9 mouse cellular contexts compared by ENCODE assay signal in the genomic region with DNA sequence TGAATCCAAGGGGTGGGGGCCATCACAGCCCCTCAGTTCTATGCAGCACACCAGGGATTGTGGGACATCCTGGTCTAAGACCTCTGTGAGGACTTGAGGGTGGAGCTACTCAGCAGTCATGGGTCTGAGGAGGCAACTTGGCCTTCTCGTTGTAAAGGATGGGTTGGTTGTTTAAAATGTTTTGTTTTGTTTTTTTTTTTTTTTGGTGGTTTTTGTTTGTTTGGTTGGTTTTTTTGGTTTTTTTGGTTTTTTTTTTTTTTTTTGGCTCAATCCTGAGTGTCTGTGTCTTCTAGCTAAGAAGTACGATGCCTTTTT. TPM values are rescaled to one million over a fixed set of nuclear protein-coding genes. Genes with fewer than 3 reads are reported as not detected.
DNase-seq lines count a peak whose midpoint lies in the region; ATAC-seq and TF ChIP-seq lines count a peak whose summit lies in the region.
"Had no signal": no experiment of that assay in that cellular context is flagged by ENCODE, and none has a peak within 500 bp of the region (broad histone marks: within the 10 kb centered on the region; RNA-seq: fewer than 3 reads in every experiment).

No protein-coding gene starts in this region.

- TF ChIP-seq RAD21 in MEL (IDR thresholded peaks at IDR 0.05; ENCODE audit: low read depth, low read length): no peak

- TF ChIP-seq POLR2A in MEL (IDR thresholded peaks at IDR 0.05; ENCODE audit: control insufficient read depth in 1 of 2, insufficient read depth in 1 of 2, low read depth in 1 of 2, low read length in 2 of 2, poor library complexity in 1 of 2): no peak; a peak in 1 of 4 replicates

- H3K27me3 ChIP-seq in heart, embryonic 11.5 days (ENCODE audit: control insufficient read depth, insufficient read depth, low read length): no peaks in the 10 kb centered on the region
- H3K27me3 ChIP-seq in MEL (ENCODE audit: control insufficient read depth in 1 of 2, insufficient read depth in 2 of 2, low read length in 2 of 2): no peaks in the 10 kb centered on the region
- H3K27me3 ChIP-seq in hindbrain, embryonic 13.5 days: no peaks in the 10 kb centered on the region
- H3K27me3 ChIP-seq in midbrain, embryonic 11.5 days (ENCODE audit: control insufficient read depth, insufficient read depth, low read length): no peaks in the 10 kb centered on the region

- H3K9me3 ChIP-seq in heart, embryonic 11.5 days (replicated peaks; ENCODE audit: control insufficient read depth, low read length): no peaks in the 10 kb centered on the region
- H3K9me3 ChIP-seq in MEL (replicated peaks; ENCODE audit: insufficient read depth, low read length): no peaks in the 10 kb centered on the region
- no peaks in the 10 kb centered on the region for H3K9me3 ChIP-seq in hindbrain, embryonic 13.5 days
- H3K9me3 ChIP-seq in midbrain, embryonic 11.5 days (ENCODE audit: control insufficient read depth, low read length): no peaks in the 10 kb centered on the region

- no peak for TF ChIP-seq EP300 in MEL (IDR thresholded peaks at IDR 0.05; ENCODE audit: low read depth in 1 of 2, low read length in 2 of 2)

- H3K9ac ChIP-seq in heart, embryonic 11.5 days (ENCODE audit: low read depth, low read length): peak overlapping the region; percentile 100
- H3K9ac ChIP-seq in MEL (ENCODE audit: control insufficient read depth, low read depth, low read length, poor library complexity, severe bottlenecking): peak overlapping the region; percentile 99
- H3K9ac ChIP-seq in hindbrain, embryonic 13.5 days: peak overlapping the region; percentile 100
- H3K9ac ChIP-seq in midbrain, embryonic 11.5 days (ENCODE audit: low read length): peak overlapping the region; percentile 99

- no peak for TF ChIP-seq CTCF in MEL (IDR thresholded peaks at IDR 0.05 in 2 of 3, conservative IDR thresholded peaks at IDR 0.05 in 1 of 3; ENCODE audit: control insufficient read depth in 1 of 3, insufficient read depth in 1 of 3, low read depth in 2 of 3, low read length in 3 of 3, poor library complexity in 1 of 3, severe bottlenecking in 1 of 3)
- no peak for TF ChIP-seq CTCF in layer of hippocampus, adult 2 months (conservative IDR thresholded peaks at IDR 0.05)

- ATAC-seq in heart, embryonic 11.5 days (replicated peaks; ENCODE audit: insufficient number of reproducible peaks, low FRiP score, low TSS enrichment): no peak
- ATAC-seq in hindbrain, embryonic 13.5 days (ENCODE audit: low FRiP score): no peak
- ATAC-seq in midbrain, embryonic 11.5 days (ENCODE audit: low FRiP score): no peak
- ATAC-seq in cerebellum, adult (ENCODE audit: insufficient number of reproducible peaks, low FRiP score, low TSS enrichment): no peak

- 46% methylated on average over 2 of the region's 2 CpGs for WGBS in heart, embryonic 11.5 days (ENCODE audit: insufficient replicate concordance)
- WGBS in hindbrain, embryonic 13.5 days: 61% methylated on average over 2 of the region's 2 CpGs
- 61% methylated on average over 2 of the region's 2 CpGs for WGBS in midbrain, embryonic 11.5 days

- DNase-seq in heart, adult 9 months (ENCODE audit: low spot score in 2 of 2): no peak
- no peak for DNase-seq in MEL (ENCODE audit: low read depth, low spot score)
- peak; percentile 82 for DNase-seq in midbrain, embryonic 11.5 days (ENCODE audit: low spot score, missing footprints)
- no peak for DNase-seq in cerebellum, adult 11 months
- DNase-seq in layer of hippocampus, adult 2 months (ENCODE audit: low spot score in 2 of 2): no peak
- DNase-seq: lung, postnatal 36 days had no signal

- no peak overlapping the region for H3K27ac ChIP-seq in heart, embryonic 11.5 days (ENCODE audit: low read depth, low read length)
- H3K27ac ChIP-seq in MEL (ENCODE audit: control insufficient read depth, low read depth, low read length): peak overlapping the region; percentile 91
- H3K27ac ChIP-seq in hindbrain, embryonic 13.5 days: no peak overlapping the region
- H3K27ac ChIP-seq in midbrain, embryonic 11.5 days (ENCODE audit: low read depth, low read length): no peak overlapping the region
- no peak overlapping the region for H3K27ac ChIP-seq in layer of hippocampus, adult 2 months

- peak overlapping the region; percentile 96 for H3K4me2 ChIP-seq in heart, embryonic 11.5 days
- peak overlapping the region; percentile 97 for H3K4me2 ChIP-seq in hindbrain, embryonic 13.5 days
- peak overlapping the region; percentile 80 for H3K4me2 ChIP-seq in midbrain, embryonic 11.5 days

- H3K4me1 ChIP-seq in heart, embryonic 11.5 days (ENCODE audit: control insufficient read depth, insufficient read depth, low read length): peaks cover 38% of the 10 kb centered on the region
- peaks cover 0 to 8% of the 10 kb centered on the region in 2 experiments; a peak in 1 of 4 replicates for H3K4me1 ChIP-seq in MEL (ENCODE audit: control insufficient read depth in 1 of 2, insufficient read depth in 2 of 2, low read length in 2 of 2)
- H3K4me1 ChIP-seq in hindbrain, embryonic 13.5 days (replicated peaks): peaks cover 36% of the 10 kb centered on the region
- H3K4me1 ChIP-seq in midbrain, embryonic 11.5 days (ENCODE audit: control insufficient read depth, insufficient read depth, low read length): peaks cover 18% of the 10 kb centered on the region

- peaks cover 17% of the 10 kb centered on the region for H3K36me3 ChIP-seq in heart, embryonic 11.5 days (ENCODE audit: control insufficient read depth, insufficient read depth, low read length)
- H3K36me3 ChIP-seq in MEL (ENCODE audit: control insufficient read depth in 1 of 2, insufficient read depth in 2 of 2, low read length in 2 of 2): peaks cover 4 to 5% of the 10 kb centered on the region in 2 experiments; a peak in 3 of 4 replicates
- H3K36me3 ChIP-seq in hindbrain, embryonic 13.5 days: peaks cover 38% of the 10 kb centered on the region
- peaks cover 6% of the 10 kb centered on the region for H3K36me3 ChIP-seq in midbrain, embryonic 11.5 days (ENCODE audit: control insufficient read depth, insufficient read depth, low read length)

- peaks cover 24% of the 10 kb centered on the region for H3K79me2 ChIP-seq in MEL (ENCODE audit: control insufficient read depth, insufficient read depth, low read length, poor library complexity)

- peak overlapping the region; percentile 97 for H3K4me3 ChIP-seq in heart, embryonic 11.5 days (ENCODE audit: low read depth, low read length)
- H3K4me3 ChIP-seq in MEL (ENCODE audit: control insufficient read depth in 1 of 2, insufficient read depth in 1 of 2, low read depth in 2 of 2, low read length in 2 of 2): peak overlapping the region; percentile 94 to 96
- peak overlapping the region; percentile 90 for H3K4me3 ChIP-seq in hindbrain, embryonic 13.5 days
- H3K4me3 ChIP-seq in midbrain, embryonic 11.5 days (ENCODE audit: low read depth, low read length): peak overlapping the region; percentile 94
- no peak overlapping the region; the same call in 1 of the 2 replicates for H3K4me3 ChIP-seq in layer of hippocampus, adult 2 months

TF ChIP-seq in MEL, 35 proteins besides CTCF, POLR2A, EP300 and RAD21:
- 0 out of 2 replicates have a peak, but pooled peaks have one; percentile 13 for TF ChIP-seq ZNF384 (IDR thresholded peaks at IDR 0.05; ENCODE audit: low read depth, low read length)
- no peak for TF ChIP-seq MAFK (IDR thresholded peaks at IDR 0.05; ENCODE audit: borderline replicate concordance, low read depth, low read length)
- peak; percentile 78; the same call in 1 of the 2 replicates for TF ChIP-seq CHD1 (IDR thresholded peaks at IDR 0.05; ENCODE audit: low read depth, low read length)
- TF ChIP-seq HCFC1 (IDR thresholded peaks at IDR 0.05; ENCODE audit: low read depth, low read length): no peak
- no peak for TF ChIP-seq RCOR1 (IDR thresholded peaks at IDR 0.05; ENCODE audit: low read depth, low read length)
- TF ChIP-seq UBTF (IDR thresholded peaks at IDR 0.05; ENCODE audit: borderline replicate concordance, insufficient read depth, low read depth, low read length): no peak

RNA-seq across cellular contexts. Expression of a gene that starts 1.9 kb away (rescaled TPM):
- polyA plus RNA-seq in heart, embryonic 11.5 days (2014; fragmentation: Nextera tagmentation; extraction: Ambion mirVana): 408 and 446 TPM in 2 replicates
- 2,803 and 2,872 TPM in 2 replicates for total RNA-seq in MEL (2012; rRNA removed)
- 1,000 to 10,000 TPM in 1 of 2 experiments, not detected in 1; 2,044 TPM for polyA plus RNA-seq in MEL (2012; ENCODE audit: insufficient read depth in 1 of 2, insufficient read length in 2 of 2, low read depth in 1 of 2, low replicate concordance in 2 of 2, missing spikeins in 1 of 2)
- polyA plus RNA-seq in hindbrain, embryonic 13.5 days (2015; fragmentation: Nextera tagmentation; extraction: Ambion mirVana): 336 and 366 TPM in 2 replicates
- polyA plus RNA-seq in midbrain, embryonic 11.5 days (2014; fragmentation: Nextera tagmentation; extraction: Ambion mirVana): 465 and 471 TPM in 2 replicates
- total RNA-seq in layer of hippocampus, adult 2 months (2021): 100 to 1,000 TPM; 345 to 350 TPM

RNA-seq across cellular contexts. Expression of a gene that starts 16.9 kb away (rescaled TPM):
- polyA plus RNA-seq in heart, embryonic 11.5 days (2014; fragmentation: Nextera tagmentation; extraction: Ambion mirVana): 15.3 and 17.3 TPM in 2 replicates
- 46.0 and 51.2 TPM in 2 replicates for total RNA-seq in MEL (2012; rRNA removed)
- 100 to 1,000 TPM; 105 to 382 TPM for polyA plus RNA-seq in MEL (2012; ENCODE audit: insufficient read depth in 1 of 2, insufficient read length in 2 of 2, low read depth in 1 of 2, low replicate concordance in 2 of 2, missing spikeins in 1 of 2)
- polyA plus RNA-seq in hindbrain, embryonic 13.5 days (2015; fragmentation: Nextera tagmentation; extraction: Ambion mirVana): 21.9 and 24.2 TPM in 2 replicates
- 18.5 and 19.5 TPM in 2 replicates for polyA plus RNA-seq in midbrain, embryonic 11.5 days (2014; fragmentation: Nextera tagmentation; extraction: Ambion mirVana)
- total RNA-seq in layer of hippocampus, adult 2 months (2021): 10 to 100 TPM; 30.3 to 34.9 TPM

RNA-seq across cellular contexts. Expression of a gene that starts 20.4 kb away (rescaled TPM):
- polyA plus RNA-seq in heart, embryonic 11.5 days (2014; fragmentation: Nextera tagmentation; extraction: Ambion mirVana): 6.5 and 7.5 TPM in 2 replicates
- 0.46 and 0.73 TPM in 2 replicates for total RNA-seq in MEL (2012; rRNA removed)
- polyA plus RNA-seq in MEL (2012; ENCODE audit: insufficient read depth in 1 of 2, insufficient read length in 2 of 2, low read depth in 1 of 2, low replicate concordance in 2 of 2, missing spikeins in 1 of 2): 1 to 10 TPM in 1 of 2 experiments, not detected in 1; 4.1 TPM
- polyA plus RNA-seq in hindbrain, embryonic 13.5 days (2015; fragmentation: Nextera tagmentation; extraction: Ambion mirVana): 1.8 and 2.0 TPM in 2 replicates
- 3.5 and 3.7 TPM in 2 replicates for polyA plus RNA-seq in midbrain, embryonic 11.5 days (2014; fragmentation: Nextera tagmentation; extraction: Ambion mirVana)
- 1 to 10 TPM; 3.0 to 3.2 TPM for total RNA-seq in layer of hippocampus, adult 2 months (2021)

RNA-seq across cellular contexts. Expression of a gene that starts 34.8 kb away (rescaled TPM):
- polyA plus RNA-seq in heart, embryonic 11.5 days (2014; fragmentation: Nextera tagmentation; extraction: Ambion mirVana): 2.9 and 5.0 TPM in 2 replicates
- total RNA-seq in MEL (2012; rRNA removed): 0.23 and 0.49 TPM in 2 replicates
- 1 to 10 TPM in 1 of 2 experiments, not detected in 1; 2.4 TPM for polyA plus RNA-seq in MEL (2012; ENCODE audit: insufficient read depth in 1 of 2, insufficient read length in 2 of 2, low read depth in 1 of 2, low replicate concordance in 2 of 2, missing spikeins in 1 of 2)
- polyA plus RNA-seq in hindbrain, embryonic 13.5 days (2015; fragmentation: Nextera tagmentation; extraction: Ambion mirVana): 2.1 and 2.2 TPM in 2 replicates
- polyA plus RNA-seq in midbrain, embryonic 11.5 days (2014; fragmentation: Nextera tagmentation; extraction: Ambion mirVana): 4.6 and 4.9 TPM in 2 replicates
- not detected for total RNA-seq in layer of hippocampus, adult 2 months (2021)
